Mouse (Mus musculus): ENCODE data around the gene Cdk4. TPM values are rescaled to one million over a fixed set of nuclear protein-coding genes. Genes with fewer than 3 reads are reported as not detected.

Gene Cdk4
- polyA plus RNA-seq, 1 experiment: 141 TPM

DNA sequence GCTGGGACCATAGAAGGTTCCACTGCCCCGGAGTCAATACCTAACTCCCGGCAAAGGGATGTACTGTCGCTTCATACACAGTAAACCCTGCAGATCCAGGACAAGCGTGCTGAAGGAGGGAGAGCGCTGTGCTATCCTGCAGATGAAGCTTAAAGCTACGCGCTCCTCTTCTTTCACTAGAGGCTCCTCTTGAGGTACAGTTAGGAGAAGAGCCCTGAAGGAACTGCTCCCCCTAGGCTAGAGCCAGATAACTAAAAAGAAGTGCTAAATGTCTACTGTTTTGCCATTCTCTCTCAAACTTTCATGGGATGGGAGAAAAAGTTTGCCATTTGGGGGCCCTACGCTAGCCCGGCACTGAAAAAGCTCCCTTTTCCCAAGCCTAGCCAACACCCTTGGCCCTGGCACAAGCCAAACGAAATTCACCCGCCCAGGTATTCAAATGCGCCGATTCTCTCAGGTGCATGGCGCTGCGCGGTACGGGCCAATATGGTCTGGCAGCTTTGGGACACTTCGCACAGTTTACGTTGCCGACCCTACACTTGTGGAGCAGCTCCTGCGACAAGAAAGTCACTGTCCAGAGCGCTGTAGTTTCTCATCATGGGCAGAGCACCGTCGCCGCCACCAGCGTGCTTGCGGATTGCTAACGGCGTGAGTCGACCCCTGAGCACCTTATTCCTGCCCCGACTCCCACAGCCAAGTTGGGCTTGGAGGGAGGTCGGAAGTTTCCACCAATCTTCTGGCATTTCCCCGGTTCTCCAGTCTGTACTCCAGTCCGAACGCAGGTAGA is 14.5 kb upstream of the Cdk4 start:
- WGBS: 2% methylated on average over 35 of the region's 35 CpGs
- no peak overlapping the region for H3K27ac ChIP-seq (ENCODE audit: insufficient read depth, low read length)
- TF ChIP-seq POLR2A (IDR thresholded peaks at IDR 0.05; ENCODE audit: borderline replicate concordance, insufficient read depth, low read length): no peak
- no peak for TF ChIP-seq CTCF (IDR thresholded peaks at IDR 0.05; ENCODE audit: borderline replicate concordance, insufficient read depth, low read depth, low read length)
- H3K4me1 ChIP-seq (ENCODE audit: control insufficient read depth, insufficient read depth, low read length): no peaks in the 10 kb centered on the region
- no peak for DNase-seq
- peak overlapping the region; percentile 32 for H3K4me3 ChIP-seq (replicated peaks; ENCODE audit: insufficient read depth, low read depth, low read length)
- peaks cover 2% of the 10 kb centered on the region; the same call in 1 of the 2 replicates for H3K27me3 ChIP-seq (ENCODE audit: control insufficient read depth, insufficient read depth, low read length)

DNA sequence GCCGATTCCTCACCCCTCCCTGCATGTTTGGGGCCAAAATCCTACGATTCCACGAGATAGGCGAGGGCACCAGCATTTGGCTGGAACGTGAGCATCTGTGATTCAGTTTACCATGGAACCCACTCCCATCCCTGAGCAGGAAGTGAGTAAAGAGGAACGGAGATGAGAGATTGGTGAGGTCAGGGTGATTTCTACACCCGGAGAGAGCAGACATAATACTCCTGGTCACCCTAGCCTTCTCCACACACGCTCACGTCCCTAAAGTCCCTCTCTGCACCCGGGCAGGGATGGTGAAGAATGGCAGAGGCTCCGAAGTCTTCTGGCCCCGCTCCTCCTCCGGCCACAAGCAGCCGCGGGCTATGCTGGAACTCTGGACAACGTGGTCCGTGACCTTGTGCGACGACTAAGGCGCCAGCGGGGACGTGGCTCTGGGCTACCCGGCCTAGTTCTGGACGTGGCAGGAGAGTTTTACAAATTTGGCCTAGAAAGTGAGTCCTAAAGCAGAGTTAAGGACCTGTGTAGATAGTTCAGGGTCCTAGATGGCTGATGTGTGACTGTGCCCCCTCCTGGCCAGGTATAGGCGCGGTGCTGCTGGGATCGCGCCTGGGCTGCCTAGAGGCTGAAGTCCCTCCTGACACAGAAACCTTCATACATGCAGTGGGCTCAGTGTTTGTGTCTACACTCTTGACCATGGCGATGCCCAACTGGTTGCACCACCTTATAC is 13.8 kb upstream of the Cdk4 start:
- H3K27me3 ChIP-seq (ENCODE audit: control insufficient read depth, insufficient read depth, low read length): peaks cover 2% of the 10 kb centered on the region; the same call in 1 of the 2 replicates
- H3K4me1 ChIP-seq (ENCODE audit: control insufficient read depth, insufficient read depth, low read length): no peaks in the 10 kb centered on the region; the same call in 1 of the 2 replicates
- H3K4me3 ChIP-seq (replicated peaks; ENCODE audit: insufficient read depth, low read depth, low read length): peak overlapping the region; percentile 32
- WGBS: 2% methylated on average over 29 of the region's 29 CpGs
- no peak for DNase-seq
- no peak overlapping the region for H3K27ac ChIP-seq (ENCODE audit: insufficient read depth, low read length)
- TF ChIP-seq POLR2A (IDR thresholded peaks at IDR 0.05; ENCODE audit: borderline replicate concordance, insufficient read depth, low read length): no peak
- peak; percentile 32; the same call in 1 of the 2 replicates for TF ChIP-seq CTCF (IDR thresholded peaks at IDR 0.05; ENCODE audit: borderline replicate concordance, insufficient read depth, low read depth, low read length)

DNA sequence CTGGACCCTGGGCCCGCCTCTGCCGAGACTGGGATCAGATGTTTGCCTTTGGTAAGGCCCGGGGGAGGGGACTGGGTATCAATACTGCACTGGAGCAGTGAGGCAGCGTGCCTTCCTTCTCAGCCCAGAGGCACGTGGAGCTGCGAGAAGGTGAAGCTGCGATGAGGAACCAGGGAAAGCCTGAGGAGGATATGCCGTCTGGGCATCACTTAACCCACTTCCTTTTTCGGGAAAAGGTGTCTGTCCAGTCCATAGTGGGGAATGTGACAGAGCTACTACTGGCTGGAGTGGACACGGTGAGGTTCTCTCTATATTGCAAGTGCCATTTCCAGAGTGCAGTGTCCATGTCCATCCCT is 13.2 kb upstream of the Cdk4 start:
- no peak overlapping the region for H3K27ac ChIP-seq (ENCODE audit: insufficient read depth, low read length)
- peaks cover 2% of the 10 kb centered on the region; the same call in 1 of the 2 replicates for H3K27me3 ChIP-seq (ENCODE audit: control insufficient read depth, insufficient read depth, low read length)
- no peak for DNase-seq
- H3K4me3 ChIP-seq (replicated peaks; ENCODE audit: insufficient read depth, low read depth, low read length): no peak overlapping the region
- WGBS: 25% methylated on average over 10 of the region's 10 CpGs
- TF ChIP-seq CTCF (IDR thresholded peaks at IDR 0.05; ENCODE audit: borderline replicate concordance, insufficient read depth, low read depth, low read length) (no peak), POLR2A (IDR thresholded peaks at IDR 0.05; ENCODE audit: borderline replicate concordance, insufficient read depth, low read length) (no peak)
- no peaks in the 10 kb centered on the region; the same call in 1 of the 2 replicates for H3K4me1 ChIP-seq (ENCODE audit: control insufficient read depth, insufficient read depth, low read length)

DNA sequence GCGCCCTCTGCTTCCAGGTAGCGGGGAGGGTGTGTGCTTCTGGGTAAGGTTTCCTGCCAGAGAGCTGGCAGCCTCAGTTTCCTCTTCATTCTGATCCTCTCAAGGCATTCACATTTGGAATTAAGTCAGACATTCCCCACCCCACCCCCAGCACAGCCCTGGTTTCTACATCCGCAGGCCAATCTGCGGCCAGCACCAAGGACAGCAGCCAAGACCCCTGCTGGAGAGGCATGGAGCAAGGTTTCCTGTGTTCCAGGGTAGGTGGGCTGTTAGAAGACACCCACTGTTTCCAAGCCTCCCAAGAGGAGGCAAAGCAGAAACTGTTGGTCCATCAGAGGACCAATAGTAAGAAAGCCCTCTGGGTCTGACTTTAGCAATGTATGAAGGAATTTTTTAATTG is 8.7 kb upstream of the Cdk4 start:
- DNase-seq: peak in 1 of 2 experiments; percentile 14
- Histone ChIP-seq H3K4me1 (ENCODE audit: control insufficient read depth, insufficient read depth, low read length) (no peaks in the 10 kb centered on the region; the same call in 1 of the 2 replicates), H3K27ac (ENCODE audit: insufficient read depth, low read length) (no peak overlapping the region), H3K27me3 (ENCODE audit: control insufficient read depth, insufficient read depth, low read length) (peaks cover 2% of the 10 kb centered on the region; the same call in 1 of the 2 replicates), H3K4me3 (replicated peaks; ENCODE audit: insufficient read depth, low read depth, low read length) (no peak overlapping the region)
- WGBS: 42% methylated on average over 4 of the region's 4 CpGs
- TF ChIP-seq POLR2A (IDR thresholded peaks at IDR 0.05; ENCODE audit: borderline replicate concordance, insufficient read depth, low read length) (no peak), CTCF (IDR thresholded peaks at IDR 0.05; ENCODE audit: borderline replicate concordance, insufficient read depth, low read depth, low read length) (no peak)

DNA sequence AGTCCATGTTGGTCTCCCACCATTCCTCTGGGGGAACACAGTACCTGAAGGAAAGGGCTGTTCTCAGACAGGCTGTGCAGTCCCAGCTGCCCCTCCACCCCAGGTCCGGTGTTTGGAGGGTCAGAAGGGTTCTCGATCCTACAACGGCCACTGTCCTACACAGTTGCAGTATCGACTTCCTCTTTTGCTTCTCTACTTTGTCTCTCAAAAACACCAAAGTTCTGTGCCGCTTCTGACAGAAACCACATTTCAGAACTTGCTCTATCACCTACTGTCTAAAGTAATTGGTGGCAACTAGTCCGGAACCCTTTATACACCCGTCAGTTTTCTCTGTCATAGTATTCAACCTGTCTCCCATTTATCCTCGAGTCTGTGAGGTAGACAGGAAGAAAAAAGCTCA is 7.9 kb upstream of the Cdk4 start:
- no peaks in the 10 kb centered on the region; the same call in 1 of the 2 replicates for H3K4me1 ChIP-seq (ENCODE audit: control insufficient read depth, insufficient read depth, low read length)
- 91% methylated on average over 8 of the region's 8 CpGs for WGBS
- H3K4me3 ChIP-seq (replicated peaks; ENCODE audit: insufficient read depth, low read depth, low read length): no peak overlapping the region
- no peak for DNase-seq
- H3K27ac ChIP-seq (ENCODE audit: insufficient read depth, low read length): no peak overlapping the region
- peaks cover 2% of the 10 kb centered on the region; the same call in 1 of the 2 replicates for H3K27me3 ChIP-seq (ENCODE audit: control insufficient read depth, insufficient read depth, low read length)
- TF ChIP-seq POLR2A (IDR thresholded peaks at IDR 0.05; ENCODE audit: borderline replicate concordance, insufficient read depth, low read length) (no peak), CTCF (IDR thresholded peaks at IDR 0.05; ENCODE audit: borderline replicate concordance, insufficient read depth, low read depth, low read length) (no peak)

DNA sequence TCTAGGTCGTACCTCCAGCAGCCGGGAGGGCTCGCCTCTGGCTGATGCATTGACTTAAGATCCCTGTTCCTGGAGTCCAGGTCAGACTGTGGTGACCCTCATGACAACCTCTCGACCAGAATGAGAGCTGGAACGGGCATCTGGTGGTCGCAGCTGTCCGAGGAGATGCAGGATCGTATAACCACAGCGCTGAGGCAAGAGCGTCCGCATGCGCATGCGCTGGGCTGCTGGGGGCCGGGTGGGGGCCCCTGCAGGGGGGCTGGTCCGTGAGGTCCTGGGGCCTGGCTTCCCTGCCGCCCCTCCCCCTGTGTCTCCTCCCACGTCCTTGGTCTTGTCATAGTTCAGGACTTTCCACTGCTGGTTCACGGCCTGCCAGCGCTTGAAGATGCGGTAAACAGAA is 6.8 kb upstream of the Cdk4 start:
- H3K4me1 ChIP-seq (ENCODE audit: control insufficient read depth, insufficient read depth, low read length): no peaks in the 10 kb centered on the region; the same call in 1 of the 2 replicates
- DNase-seq: peak in 1 of 2 experiments; percentile 12
- 85% methylated on average over 20 of the region's 20 CpGs for WGBS
- no peaks in the 10 kb centered on the region for H3K27me3 ChIP-seq (ENCODE audit: control insufficient read depth, insufficient read depth, low read length)
- no peak overlapping the region for H3K27ac ChIP-seq (ENCODE audit: insufficient read depth, low read length)
- no peak overlapping the region for H3K4me3 ChIP-seq (replicated peaks; ENCODE audit: insufficient read depth, low read depth, low read length)
- TF ChIP-seq POLR2A (IDR thresholded peaks at IDR 0.05; ENCODE audit: borderline replicate concordance, insufficient read depth, low read length) (no peak), CTCF (IDR thresholded peaks at IDR 0.05; ENCODE audit: borderline replicate concordance, insufficient read depth, low read depth, low read length) (no peak)

DNA sequence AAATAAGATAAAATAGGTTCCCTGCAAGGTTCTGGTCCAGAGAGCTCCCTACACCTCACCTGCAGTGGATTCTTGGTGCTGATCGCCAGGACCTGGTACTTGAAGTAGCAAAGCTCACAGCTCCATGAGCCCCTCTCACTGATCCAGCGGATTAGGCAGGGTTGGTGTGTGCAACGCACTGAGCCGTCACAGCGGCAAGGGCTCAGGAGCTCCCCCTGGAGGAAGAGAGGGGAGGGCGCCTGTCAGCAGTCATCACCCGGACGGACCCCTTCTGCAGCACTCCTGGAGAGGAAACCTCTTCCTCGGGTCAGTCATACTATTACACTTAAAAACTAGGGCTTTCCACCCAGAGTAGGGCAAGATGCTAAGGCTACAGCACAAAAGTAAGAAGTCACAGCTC is 5.2 kb upstream of the Cdk4 start:
- Histone ChIP-seq H3K27me3 (ENCODE audit: control insufficient read depth, insufficient read depth, low read length) (no peaks in the 10 kb centered on the region), H3K27ac (ENCODE audit: insufficient read depth, low read length) (no peak overlapping the region), H3K4me3 (replicated peaks; ENCODE audit: insufficient read depth, low read depth, low read length) (peak overlapping the region; percentile 61), H3K4me1 (ENCODE audit: control insufficient read depth, insufficient read depth, low read length) (no peaks in the 10 kb centered on the region; the same call in 1 of the 2 replicates)
- under 1% methylated on average over 9 of the region's 9 CpGs for WGBS
- TF ChIP-seq CTCF (IDR thresholded peaks at IDR 0.05; ENCODE audit: borderline replicate concordance, insufficient read depth, low read depth, low read length): peak; percentile 93
- no peak for TF ChIP-seq POLR2A (IDR thresholded peaks at IDR 0.05; ENCODE audit: borderline replicate concordance, insufficient read depth, low read length)
- peak; percentile 74 to 83 for DNase-seq

Data from cerebellum, adult 2 months (tissue).